Mouse (Mus musculus): ENCODE measurements around the gene Vstm2l. TPM values are rescaled to one million over a fixed set of nuclear protein-coding genes. Genes with fewer than 3 reads are reported as not detected.

Vstm2l gene
- under 1 TPM; 0.40 to 0.45 TPM for total RNA-seq (2021)
- long read RNA-seq, experiment 1: 0 reads
- long read RNA-seq, experiment 2: 0 reads

DNA sequence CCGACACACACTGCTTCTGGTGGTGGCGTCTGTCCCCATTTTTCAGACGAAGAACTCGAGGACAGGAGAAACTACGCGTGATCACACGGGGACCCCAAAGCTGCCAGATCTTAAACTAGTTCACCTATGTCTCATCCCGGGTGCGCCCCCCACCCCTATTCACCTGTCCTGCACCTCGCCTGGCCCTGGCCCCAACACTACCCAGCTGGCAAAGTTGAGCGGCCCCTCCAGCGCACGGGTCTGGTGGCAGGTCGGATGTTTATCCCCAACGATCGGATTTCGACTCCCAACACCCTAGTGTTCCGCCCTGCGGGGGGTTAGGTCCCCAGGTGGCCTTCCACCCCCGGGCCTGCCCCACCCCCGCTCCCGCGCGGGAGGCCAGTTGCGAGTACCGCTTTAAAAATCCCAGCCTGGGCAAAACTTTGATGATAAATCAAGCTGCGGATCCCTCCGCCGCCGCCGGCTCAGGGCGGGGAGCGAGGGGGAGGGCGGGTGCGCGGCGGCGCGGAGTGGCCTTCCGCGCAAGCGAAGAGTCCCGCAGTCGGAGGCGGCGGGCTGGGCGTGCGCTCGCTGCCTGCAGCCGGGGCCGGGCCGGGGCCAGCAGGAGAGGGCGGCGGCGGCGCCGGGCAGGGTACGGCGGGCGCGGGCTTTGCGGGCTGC, at the start of gene Vstm2l:
Vstm2l (plus strand) TSS at position 549 of the 660 bp plus-strand sequence.
- no peak for DNase-seq

DNA sequence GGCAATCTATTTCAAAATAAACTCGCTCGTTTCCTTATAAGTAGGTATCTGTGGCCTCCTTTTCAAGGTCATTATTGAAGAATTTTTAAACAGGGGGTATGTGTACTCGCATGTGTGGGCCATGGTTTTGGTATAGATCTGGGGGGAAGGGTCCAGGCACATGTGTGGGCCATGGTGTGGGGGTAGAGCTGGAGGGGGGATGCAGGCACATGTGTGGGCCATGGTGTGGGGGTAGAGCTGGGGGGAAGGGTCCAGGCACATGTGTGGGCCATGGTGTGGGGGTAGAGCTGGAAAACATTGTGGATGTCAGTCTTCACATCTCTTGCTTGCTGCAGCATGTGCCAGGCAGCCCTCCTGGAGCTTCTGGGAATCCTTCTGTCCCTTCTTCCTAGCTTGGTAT, 47.3 kb upstream of the Vstm2l start:
- no peak for DNase-seq

DNA sequence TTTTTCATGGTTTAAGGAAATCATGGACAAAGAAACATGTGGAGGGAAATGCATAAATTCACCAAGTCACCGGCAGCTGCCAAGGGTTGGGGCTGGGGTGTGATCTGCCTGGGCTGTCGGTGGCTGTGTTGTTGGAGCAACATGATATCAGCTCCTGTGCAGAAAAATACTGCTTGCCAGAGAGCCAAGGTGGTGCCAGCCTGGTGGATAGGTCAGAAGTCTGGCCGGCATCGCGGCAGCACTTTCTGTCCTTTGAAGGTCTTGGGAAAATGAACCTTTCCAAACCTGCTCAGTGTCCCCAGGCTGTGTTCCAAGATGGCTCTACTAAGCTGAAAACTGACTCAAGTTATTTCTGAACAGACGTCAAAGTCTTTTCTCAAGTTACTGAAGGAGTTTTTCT, 44.2 kb upstream of the Vstm2l start:
- DNase-seq: peak; percentile 68

DNA sequence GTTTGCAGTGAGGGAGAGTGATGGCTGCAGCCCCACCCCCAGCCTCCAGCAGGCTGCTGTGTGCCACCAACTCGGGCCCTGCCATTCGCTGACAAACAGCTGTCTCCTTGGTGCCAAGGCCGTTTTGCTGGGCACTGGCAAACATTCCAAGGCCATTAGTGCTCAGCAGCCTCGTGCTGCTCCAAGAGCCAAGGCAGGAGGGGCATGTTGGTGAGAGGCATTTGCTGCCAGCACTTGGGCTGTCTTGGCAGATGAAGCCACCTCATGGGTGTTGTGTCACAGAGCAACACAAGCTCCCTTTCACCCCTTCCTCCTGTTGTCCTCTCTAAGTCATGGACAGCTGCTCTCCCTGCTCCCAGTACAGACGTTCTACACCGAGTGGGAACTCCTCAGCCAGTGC, 41.2 kb upstream of the Vstm2l start:
- peak; percentile 61 for DNase-seq

DNA sequence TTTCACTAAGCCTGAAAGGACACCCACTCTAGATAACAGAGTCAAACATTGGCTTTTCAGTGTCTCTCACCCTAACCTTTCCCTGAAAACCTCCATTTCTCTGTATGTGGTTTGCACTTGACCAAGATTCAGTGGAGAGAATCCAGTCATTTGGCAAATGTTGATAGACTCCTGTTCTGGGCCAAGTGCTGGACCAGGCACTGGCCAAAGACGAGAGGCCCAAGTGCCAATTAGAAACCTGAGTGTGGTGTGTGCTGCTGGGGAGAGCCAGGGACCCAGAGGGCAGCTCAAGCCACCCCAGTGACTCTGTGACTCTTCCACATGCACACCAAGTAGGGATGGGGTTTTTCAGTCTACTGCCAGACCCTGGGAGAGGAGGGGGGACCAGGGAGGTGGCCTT, 40.8 kb upstream of the Vstm2l start:
- DNase-seq: peak; percentile 36

DNA sequence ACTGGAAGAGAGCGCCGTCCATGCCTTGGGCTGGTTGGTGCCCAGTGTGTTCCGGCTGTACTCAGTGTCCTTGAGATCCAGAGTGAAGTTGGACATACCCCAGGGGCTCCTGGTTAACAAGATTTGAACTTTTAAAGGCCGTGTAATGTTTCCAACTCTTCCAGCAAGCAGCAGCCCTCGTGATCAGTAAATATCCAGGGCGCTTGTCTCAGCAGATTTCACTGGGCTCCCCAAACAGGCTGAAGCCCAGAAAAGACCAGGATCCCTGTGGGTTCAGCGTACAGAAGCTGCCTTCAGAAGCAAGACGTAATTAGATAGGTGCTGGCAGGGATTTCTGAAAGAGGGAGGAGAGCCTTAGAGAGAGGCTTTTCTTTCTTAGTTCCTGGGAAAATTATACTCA, 39.3 kb upstream of the Vstm2l start:
- no peak for DNase-seq

DNA sequence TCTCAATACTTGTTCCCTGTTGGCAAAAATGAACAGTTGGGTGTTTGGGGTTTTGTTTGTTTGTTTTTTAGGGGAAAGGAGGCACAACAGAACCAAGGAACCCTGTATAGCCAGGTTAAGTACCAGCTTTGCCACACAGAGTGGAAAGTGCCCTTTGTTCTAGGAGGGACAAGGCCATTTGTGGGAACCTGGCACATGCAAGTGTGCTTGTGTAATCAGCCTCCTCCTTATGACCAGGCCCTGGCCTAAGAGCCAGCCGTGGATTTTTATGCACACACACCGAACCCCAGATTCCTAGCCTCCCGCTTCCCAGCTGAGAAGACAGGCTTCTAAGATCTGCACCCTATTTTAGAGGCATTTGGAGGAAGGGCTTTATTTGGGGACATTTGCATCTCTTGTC, 37.1 kb upstream of the Vstm2l start:
- DNase-seq: no peak

DNA sequence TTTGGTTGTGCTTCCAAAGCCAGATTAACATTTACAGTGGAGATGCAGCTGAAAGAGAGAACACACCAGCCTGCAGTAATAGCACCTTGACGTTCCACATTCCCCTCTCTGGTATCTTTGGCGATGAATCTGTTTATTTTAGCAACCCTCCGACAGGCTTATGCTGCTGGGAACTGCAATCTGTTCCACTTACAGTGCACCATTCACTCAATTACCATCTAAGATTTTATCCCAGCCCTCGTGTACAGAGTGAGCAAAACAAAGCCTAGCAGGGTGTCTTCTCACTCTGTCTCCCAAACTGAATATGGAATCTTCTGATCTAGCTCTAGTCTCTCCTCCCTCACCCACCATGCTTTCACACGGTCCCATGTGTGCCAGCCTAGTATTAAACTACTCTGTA, 36.5 kb upstream of the Vstm2l start:
- DNase-seq: no peak

DNA sequence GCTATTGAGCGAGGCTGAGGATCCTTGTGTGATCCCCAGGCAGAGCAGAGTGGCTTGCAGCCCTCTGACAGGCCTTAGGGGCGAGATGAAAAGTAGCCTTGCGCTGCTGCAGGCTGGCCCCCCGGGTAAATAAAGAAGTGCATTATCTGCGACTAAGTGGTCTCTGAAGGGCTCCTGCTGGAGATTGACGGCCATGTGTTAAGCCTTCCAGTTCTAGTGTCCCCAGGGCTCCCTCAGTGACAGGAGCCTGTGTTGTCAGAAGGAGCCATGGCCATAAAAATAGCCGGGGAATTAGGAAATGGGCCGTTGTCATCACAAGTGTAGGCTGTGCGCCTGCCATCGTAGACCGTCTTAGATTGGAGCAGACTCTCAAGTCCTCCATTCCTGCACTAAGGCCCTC, 32.5 kb upstream of the Vstm2l start:
- DNase-seq: no peak

DNA sequence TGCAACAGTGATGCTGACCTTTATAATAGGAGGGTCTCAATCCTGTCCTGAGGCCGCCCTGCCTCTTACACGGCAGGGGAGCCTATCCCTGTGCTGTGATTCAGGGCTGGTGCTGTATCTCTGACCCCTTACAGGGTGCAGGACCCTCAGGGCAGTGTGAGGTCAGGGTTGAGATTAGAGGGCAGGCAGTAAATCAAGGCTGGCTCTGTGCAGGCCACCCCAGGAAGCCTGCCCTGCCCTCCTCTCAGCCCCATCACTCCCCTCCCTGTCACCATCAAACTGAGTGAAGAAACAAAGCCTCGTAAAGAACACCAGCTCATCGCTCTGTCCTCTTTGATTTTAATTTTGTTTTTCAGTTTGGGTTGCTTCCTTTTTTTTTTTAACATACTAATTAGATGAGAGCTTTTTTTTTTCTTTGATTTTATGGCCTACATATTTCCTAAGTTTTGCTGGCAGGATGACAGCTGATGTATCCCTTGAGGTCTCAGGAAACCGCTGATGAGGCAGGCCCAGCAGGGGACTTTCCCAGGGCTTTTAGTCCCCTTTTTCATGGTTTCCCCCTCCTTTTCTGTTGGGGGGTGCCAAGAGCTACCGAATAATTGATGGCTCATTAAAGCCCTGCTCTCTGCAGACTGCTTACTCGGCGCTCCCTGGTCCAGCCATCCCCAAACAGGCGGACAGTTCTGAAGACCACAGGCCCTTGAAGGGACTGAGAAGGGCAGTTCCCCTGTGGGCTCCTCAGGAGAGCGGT, 27.0 kb upstream of the Vstm2l start:
- DNase-seq: no peak

DNA sequence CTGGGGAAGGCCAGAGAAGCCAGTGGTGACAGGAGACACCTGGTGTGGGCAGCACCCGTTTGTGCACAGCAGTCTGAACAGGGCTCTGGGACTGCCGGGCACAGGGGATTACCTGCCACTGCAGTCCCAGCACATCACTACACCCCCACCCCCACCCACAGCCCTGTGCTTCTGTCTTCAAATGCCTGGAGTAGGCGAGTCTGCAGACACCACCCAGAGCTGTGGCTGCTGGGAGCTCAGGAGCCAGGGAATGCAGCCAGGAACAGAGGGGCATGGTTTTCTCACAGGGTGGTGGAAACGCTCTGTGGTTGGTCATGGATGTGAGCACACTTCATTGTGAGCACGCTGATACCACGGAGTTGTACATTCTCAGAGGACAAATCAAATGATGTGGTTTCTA, 23.3 kb upstream of the Vstm2l start:
- DNase-seq: no peak

DNA sequence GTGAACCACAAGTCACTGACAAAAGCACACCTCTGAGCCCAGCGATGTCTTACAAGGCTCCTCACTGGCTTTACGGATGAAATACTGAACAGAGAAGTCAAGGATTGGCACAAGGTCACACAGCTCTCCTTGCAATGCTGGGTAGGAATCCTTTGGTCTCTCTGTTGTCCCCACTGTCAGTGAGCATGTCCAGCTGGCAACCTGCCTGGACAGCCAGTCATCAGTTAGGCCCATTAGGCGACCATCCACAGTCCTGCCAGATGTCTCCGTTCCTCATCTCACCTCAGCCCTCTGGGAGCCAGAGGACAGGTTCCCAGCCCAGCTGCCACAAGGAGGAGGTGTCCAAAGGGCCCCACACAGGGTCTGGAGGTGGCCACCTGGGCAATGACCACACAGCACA, 17.3 kb upstream of the Vstm2l start:
- DNase-seq: no peak

DNA sequence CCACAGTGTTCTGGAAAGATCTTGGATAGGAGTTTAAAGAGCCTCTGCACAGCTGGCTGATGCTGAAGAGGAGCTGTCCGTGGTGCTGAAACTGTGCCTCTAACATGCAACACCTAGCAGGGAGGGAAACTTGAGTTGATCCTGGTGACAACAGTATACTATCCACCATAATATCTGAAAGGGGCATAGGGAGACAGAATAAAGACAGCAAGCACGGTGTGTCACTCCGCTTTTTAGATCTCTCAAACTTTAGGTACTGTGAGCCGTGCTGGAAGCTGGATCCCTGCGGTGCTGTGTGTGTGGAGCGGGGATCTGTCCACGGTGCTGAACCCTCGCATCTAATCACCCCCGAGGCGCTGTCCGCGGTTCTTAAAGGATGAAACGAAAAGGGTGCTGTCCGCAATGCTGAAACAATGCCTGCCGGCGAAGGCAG, 1.2 kb upstream of the Vstm2l start:
- peak; percentile 91 for DNase-seq

DNA sequence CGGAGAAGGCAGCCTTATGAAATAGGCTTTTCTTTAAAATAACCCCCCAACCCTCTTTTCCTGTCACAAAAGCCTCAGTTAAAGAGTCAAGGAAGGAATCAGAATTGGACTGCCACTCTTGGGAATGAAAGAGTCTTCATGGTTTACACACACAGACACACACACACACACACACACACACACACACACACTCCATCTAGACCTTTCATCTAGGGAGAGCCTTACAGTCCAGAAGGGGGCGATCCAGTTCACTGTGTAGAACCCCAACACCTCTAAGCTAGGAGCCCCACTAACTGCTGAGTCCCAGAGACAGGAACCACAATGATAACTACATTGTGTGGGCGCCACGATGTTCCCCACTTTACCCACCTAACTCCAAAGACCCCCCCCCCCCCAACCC, 748 bp upstream of the Vstm2l start:
- no peak for DNase-seq

DNA sequence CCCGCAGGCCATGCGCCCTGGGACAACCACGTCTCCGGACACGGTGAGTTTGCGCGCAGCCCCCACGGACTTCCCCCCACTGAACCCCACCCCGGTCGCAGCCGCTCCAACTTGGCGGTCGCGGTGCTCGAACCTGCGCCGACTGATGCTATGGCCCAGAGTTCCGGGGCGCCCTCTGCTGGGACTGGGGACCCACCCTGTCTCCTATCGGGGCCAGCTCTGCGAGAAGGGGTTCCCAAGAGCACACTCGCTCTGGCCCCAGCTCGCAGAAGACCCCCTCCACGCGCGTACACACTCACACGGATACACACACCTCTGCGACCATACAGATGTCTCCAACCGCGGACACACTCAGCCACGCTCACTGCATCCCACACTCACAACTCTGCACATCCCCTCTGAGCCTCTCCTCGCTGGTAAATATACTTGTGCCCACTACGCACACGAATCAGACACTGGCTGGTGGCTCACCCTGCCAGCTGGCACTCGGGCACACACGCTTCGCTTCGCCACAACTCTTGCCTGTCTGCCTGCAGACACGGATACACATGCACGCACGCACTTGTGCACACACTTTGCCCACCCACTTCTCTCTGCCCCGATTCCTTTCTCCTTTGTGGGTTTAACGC, 550 bp downstream of the Vstm2l start:
- no peak for DNase-seq

DNA sequence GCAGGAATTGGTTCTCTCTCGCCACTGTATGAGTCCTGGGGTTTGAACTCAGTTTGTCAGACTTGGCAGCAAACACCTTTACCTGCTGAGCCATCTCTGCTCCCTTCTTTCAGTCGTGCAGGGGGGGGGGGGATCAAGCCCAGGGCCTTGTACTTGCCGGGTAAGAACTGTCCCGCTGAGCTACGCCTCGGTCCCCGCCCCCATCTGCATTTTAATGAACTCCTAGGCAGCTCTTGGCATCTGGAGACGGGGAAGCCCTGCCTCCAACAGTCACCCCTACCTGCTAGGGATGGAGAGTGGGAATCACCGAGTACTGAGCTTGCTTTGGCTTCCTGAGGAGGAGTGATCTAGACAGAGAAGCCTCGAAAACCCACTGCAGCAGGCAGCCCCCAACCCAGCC, 4.1 kb downstream of the Vstm2l start:
- DNase-seq: no peak

DNA sequence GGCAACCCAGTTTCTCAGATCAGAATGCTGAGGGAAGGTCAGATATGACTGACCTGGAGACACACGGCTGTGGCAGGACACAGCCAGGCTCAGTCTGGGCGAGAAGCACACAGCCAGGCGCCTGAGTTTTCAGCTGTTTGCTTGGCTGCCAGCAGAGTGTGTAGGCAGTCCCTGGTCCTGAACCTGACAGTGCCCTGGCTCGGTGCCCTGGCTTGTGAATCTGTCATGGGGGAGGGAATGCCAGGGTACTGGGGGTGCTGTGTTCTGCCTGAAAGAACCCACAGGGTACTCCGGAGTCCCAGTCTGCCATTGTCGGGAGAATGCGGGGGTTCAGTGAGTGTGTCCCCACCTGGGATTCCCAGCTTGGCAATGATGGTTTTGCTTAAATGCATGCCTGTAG, 7.1 kb downstream of the Vstm2l start:
- no peak for DNase-seq

DNA sequence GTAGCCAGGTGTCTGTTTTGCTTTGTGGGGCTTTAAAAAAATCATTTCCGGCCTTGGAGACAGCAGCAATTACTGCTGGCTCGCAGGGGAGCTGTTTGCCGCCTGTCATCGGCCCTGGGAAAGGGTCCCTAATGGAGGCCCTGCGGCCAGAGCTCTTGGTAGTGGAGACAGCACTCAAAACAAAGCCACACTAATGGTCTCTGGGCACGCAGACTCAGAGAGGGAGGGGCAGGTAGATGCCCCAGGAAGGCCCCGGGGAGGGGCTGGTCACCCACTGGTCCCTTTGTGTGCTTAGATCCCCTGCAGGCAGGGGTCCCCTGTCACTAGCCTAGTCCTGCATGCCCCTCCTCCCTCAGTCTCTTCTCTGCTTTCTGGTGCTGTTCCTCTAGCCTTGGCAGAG, 9.0 kb downstream of the Vstm2l start:
- no peak for DNase-seq

DNA sequence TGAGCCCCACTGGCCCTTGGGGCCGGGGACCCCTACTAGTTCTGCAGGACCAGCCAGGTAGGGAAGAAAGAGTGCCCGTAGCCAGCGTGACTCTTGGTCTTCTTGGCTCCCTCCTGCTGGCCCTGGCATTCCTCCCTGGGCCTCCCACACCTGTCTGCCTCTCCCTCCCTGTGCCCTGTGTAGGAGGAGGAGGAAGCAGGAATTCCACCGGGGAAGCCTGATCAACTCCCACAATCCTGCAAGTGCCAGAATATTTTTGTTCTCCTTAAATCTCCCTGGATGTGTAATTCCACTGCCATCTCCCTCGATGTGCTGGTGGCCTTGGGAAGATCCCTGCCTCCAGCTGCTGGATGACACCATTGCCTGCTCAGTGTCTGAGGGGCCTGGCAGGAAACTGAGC, 10.1 kb downstream of the Vstm2l start:
- no peak for DNase-seq

DNA sequence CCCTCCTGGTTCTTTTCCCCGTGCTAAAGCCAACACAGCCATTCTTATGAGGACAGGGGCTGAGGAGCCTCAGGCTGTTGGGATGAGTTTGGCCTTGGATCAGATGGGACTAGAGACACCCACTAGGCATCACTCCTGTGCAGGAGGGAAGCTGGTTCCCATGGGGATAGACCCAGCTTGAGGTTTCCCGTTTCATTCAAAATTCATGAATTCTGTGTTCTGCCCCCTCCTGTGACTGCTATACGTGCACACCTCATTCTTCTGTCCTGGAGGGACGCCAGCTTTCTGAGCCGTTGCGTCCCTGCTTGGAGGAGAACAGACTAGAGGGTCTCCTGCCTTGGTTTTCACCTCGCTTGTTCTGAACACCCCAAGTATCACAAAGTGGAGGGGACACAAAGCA, 12.0 kb downstream of the Vstm2l start:
- no peak for DNase-seq

DNA sequence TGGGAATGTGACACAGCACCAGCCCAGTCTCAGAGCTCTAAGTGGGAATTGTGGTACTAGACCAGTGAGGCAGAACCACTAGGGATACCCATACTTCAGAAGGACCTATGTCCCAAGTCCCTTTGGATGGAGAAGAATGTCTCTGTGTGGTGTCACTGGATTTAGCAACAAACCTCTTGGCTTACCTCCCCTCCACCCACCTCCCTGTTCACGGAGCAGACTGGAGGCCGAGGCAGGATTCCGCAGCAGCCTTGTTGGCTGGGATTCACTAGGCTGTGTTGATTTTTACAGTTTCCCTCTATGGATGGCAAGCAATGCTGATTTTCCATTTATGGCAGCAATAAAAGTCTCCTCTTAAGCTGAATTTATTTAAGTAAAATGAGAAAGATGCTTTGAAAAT, 12.5 kb downstream of the Vstm2l start:
- no peak for DNase-seq

DNA sequence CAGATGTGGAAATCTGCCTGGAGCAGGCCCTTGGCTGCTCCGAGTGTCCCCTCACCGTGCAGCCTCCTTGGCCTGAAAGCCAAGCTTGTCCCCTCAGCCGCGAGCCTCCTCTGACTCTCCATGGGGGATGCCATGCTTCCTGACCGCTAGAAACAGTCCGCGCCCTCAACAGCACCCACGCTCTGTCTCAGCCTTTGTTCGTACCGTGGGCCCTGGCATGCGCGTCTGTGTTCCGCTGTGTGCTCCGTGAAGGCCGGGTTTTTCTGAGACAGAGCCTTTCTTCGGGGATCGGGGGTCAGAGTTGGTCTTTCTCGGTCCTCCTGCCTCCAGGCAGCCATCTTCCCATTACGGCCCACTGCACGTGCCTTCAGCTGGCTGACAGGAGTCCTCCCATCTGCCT, 12.9 kb downstream of the Vstm2l start:
- no peak for DNase-seq

DNA sequence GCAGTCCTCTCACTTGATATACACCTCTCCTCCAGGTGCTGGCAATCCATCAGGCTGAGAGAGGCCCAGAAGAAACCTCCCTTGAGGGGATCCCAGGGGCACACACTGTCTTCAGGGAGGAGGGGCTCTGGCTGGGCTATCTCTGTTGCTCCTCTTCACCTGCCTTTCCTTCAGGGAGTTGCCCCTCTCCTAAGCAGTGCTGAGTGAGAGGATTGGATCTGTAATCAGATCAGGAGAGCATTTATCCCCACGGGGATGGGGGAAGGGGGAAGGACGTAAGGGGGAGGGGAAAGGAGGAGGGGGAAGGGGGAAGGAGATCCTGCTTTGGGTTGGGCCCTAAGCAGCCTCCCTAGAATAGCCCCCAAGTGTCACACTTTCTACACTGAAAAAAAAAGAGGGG, 13.4 kb downstream of the Vstm2l start:
- DNase-seq: no peak

DNA sequence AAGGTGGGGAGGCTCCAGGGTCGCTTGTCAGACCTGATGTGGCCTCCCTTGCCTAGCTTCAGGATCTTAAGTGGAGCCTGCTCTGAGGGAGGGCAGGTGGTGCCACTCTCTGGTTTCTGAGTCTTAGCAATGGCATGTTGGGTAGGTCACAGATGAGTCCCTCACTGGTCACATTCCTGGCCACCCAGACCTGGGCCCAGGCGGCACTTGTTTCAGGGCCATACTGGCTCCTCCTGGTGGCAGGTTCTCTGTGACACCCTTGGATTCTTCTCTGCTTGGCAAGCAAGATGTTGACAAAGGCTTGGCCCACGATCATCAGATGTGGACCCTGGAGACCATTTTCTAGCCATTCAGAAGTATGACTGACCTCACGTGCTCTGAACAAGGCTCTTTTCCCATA, 18.2 kb downstream of the Vstm2l start:
- no peak for DNase-seq

All from gastrocnemius, postnatal 10 days (tissue).